Mouse (Mus musculus) hindbrain, embryonic 14.5 days (tissue): ENCODE data around the gene Mrnip. TPM values are rescaled to one million over a fixed set of nuclear protein-coding genes. Genes with fewer than 3 reads are reported as not detected.

Experiments
- ATAC-seq: fragments of 200-750 bp; cut with Nextera tagmentation; 2 replicates; pipeline ENCODE4 v1.8.0; 2017; ENCODE audit warnings: moderate number of reproducible peaks, mild to moderate bottlenecking, moderate TSS enrichment, moderate library complexity; ENCODE audit not compliant: low FRiP score
- DNase-seq: peaks from one replicate; pipeline ENCODE4 v3.0.0-alpha.2; 2015; ENCODE audit warnings: low spot score
- H3K27ac ChIP-seq: fragments of 300-500 bp; sonication (generic); 2 replicates; pipeline ENCODE4 v1.5.1; 2014; ENCODE audit warnings: mild to moderate bottlenecking, moderate library complexity
- H3K27me3 ChIP-seq: fragments of 300-500 bp; sonication (generic); 2 replicates; pipeline ENCODE4 v1.6.1; 2014; ENCODE audit warnings: mild to moderate bottlenecking, low read length, mixed read lengths; ENCODE audit not compliant: control insufficient read depth, insufficient read depth
- H3K36me3 ChIP-seq: fragments of 300-500 bp; sonication (generic); replicated peaks from 2 replicates; pipeline ENCODE4 v1.6.1; 2014; ENCODE audit not compliant: control insufficient read depth, insufficient read depth
- H3K4me1 ChIP-seq: fragments of 300-500 bp; sonication (generic); replicated peaks from 2 replicates; pipeline ENCODE4 v1.6.1; 2014; ENCODE audit warnings: antibody characterized with exemption, low read length, mixed read lengths; ENCODE audit not compliant: control insufficient read depth, insufficient read depth
- H3K4me2 ChIP-seq: fragments of 300-500 bp; sonication (generic); replicated peaks from 2 replicates; pipeline ENCODE4 v1.6.1; 2014; ENCODE audit warnings: mild to moderate bottlenecking, moderate library complexity
- H3K4me3 ChIP-seq: fragments of 300-500 bp; sonication (generic); replicated peaks from 2 replicates; pipeline ENCODE4 v1.5.1; 2014; ENCODE audit warnings: mild to moderate bottlenecking, low read length
- H3K9ac ChIP-seq: fragments of 300-500 bp; sonication (generic); 2 replicates; pipeline ENCODE4 v1.6.1; 2014
- H3K9me3 ChIP-seq: fragments of 300-500 bp; sonication (generic); 2 replicates; pipeline ENCODE4 v1.6.1; 2016; ENCODE audit warnings: low read length; ENCODE audit not compliant: control insufficient read depth
- WGBS: fragments of 180-500 bp; shearing (Covaris S2); extraction: QIAGEN DNeasy Blood & Tissue Kit; methylation state at CpG from one replicate; pipeline ENCODE4 v1.1.7; 2014; 5-methylcytosine and 5-hydroxymethylcytosine counted together
- polyA plus RNA-seq: library from polyadenylated mRNA; unstranded; fragments of >200 nt; fragmentation: Nextera tagmentation; extraction: Ambion mirVana; gene quantifications from 2 replicates; pipeline ENCODE4 v1.2.1, GENCODE M21; 2014

The Mrnip gene
- polyA plus RNA-seq, 1 experiment from 2014 or later: 37.7 TPM

- H3K27me3 ChIP-seq: no peaks in the 10 kb centered on the region
These were observed 28.7 kb upstream of the Mrnip start for GRCm38 (mm10) chr11:50145529-50145928.

GRCm38 (mm10) chr11:50146121-50146520, 28.1 kb upstream of the Mrnip start:
- 97% methylated on average over 13 of the region's 13 CpGs for WGBS
- no peak overlapping the region for H3K9ac ChIP-seq

More at GRCm38 (mm10) chr11:50145529-50145928, 28.7 kb upstream of the Mrnip start:
- no peak overlapping the region for H3K9ac ChIP-seq
- no peaks in the 10 kb centered on the region for H3K9me3 ChIP-seq
- no peak overlapping the region for H3K4me3 ChIP-seq
- H3K36me3 ChIP-seq: peaks cover 95% of the 10 kb centered on the region
- DNase-seq (no peak), ATAC-seq (no peak)
- no peak overlapping the region for H3K4me2 ChIP-seq
- H3K27ac ChIP-seq: no peak overlapping the region
- WGBS: 98% methylated on average over 3 of the region's 3 CpGs
- H3K4me1 ChIP-seq: no peaks in the 10 kb centered on the region

GRCm38 (mm10) chr11:50147267-50147957, 26.8 kb upstream of the Mrnip start:
- WGBS: 90% methylated on average over 9 of the region's 9 CpGs
- ATAC-seq (no peak), DNase-seq (no peak)
- H3K4me3 ChIP-seq: no peak overlapping the region
- H3K27me3 ChIP-seq: no peaks in the 10 kb centered on the region
- H3K4me2 ChIP-seq: no peak overlapping the region
- no peak overlapping the region for H3K27ac ChIP-seq
- H3K36me3 ChIP-seq: peaks cover 95% of the 10 kb centered on the region
- no peaks in the 10 kb centered on the region for H3K9me3 ChIP-seq
- H3K4me1 ChIP-seq: no peaks in the 10 kb centered on the region
- H3K9ac ChIP-seq: no peak overlapping the region

More at GRCm38 (mm10) chr11:50146121-50146520, 28.1 kb upstream of the Mrnip start:
- no peak for DNase-seq
- Histone ChIP-seq H3K27ac (no peak overlapping the region), H3K4me1 (no peaks in the 10 kb centered on the region), H3K27me3 (no peaks in the 10 kb centered on the region), H3K36me3 (peaks cover 95% of the 10 kb centered on the region), H3K9me3 (no peaks in the 10 kb centered on the region), H3K4me2 (no peak overlapping the region), H3K4me3 (no peak overlapping the region)
- no peak for ATAC-seq

- WGBS: 91% methylated on average over 11 of the region's 11 CpGs
- DNase-seq (no peak), ATAC-seq (no peak)
- H3K36me3 ChIP-seq: peaks cover 95% of the 10 kb centered on the region
- no peak overlapping the region for H3K4me2 ChIP-seq
- H3K9me3 ChIP-seq: no peaks in the 10 kb centered on the region
- no peaks in the 10 kb centered on the region for H3K4me1 ChIP-seq
- no peak overlapping the region for H3K9ac ChIP-seq
- no peak overlapping the region for H3K4me3 ChIP-seq
- H3K27me3 ChIP-seq: no peaks in the 10 kb centered on the region
- no peak overlapping the region for H3K27ac ChIP-seq
These were observed 26.2 kb upstream of the Mrnip start for GRCm38 (mm10) chr11:50147958-50148476.

- Histone ChIP-seq H3K9ac (no peak overlapping the region), H3K36me3 (peaks cover 96% of the 10 kb centered on the region), H3K27ac (no peak overlapping the region), H3K4me1 (no peaks in the 10 kb centered on the region), H3K4me2 (no peak overlapping the region), H3K27me3 (no peaks in the 10 kb centered on the region), H3K9me3 (no peaks in the 10 kb centered on the region), H3K4me3 (no peak overlapping the region)
- DNase-seq (no peak), ATAC-seq (no peak)
- 92% methylated on average over 7 of the region's 7 CpGs for WGBS
These were observed 25.0 kb upstream of the Mrnip start for GRCm38 (mm10) chr11:50149200-50149599.

GRCm38 (mm10) chr11:50149603-50150150, 24.6 kb upstream of the Mrnip start:
- Histone ChIP-seq H3K4me3 (no peak overlapping the region), H3K4me1 (no peaks in the 10 kb centered on the region), H3K4me2 (no peak overlapping the region), H3K27me3 (no peaks in the 10 kb centered on the region), H3K27ac (no peak overlapping the region), H3K9me3 (no peaks in the 10 kb centered on the region), H3K36me3 (peaks cover 99% of the 10 kb centered on the region), H3K9ac (no peak overlapping the region)
- DNase-seq: no peak
- no peak for ATAC-seq
- WGBS: 91% methylated on average over 9 of the region's 9 CpGs

- H3K27me3 ChIP-seq: no peaks in the 10 kb centered on the region
- no peaks in the 10 kb centered on the region for H3K4me1 ChIP-seq
- no peaks in the 10 kb centered on the region for H3K9me3 ChIP-seq
- WGBS: 83% methylated on average over 3 of the region's 3 CpGs
- no peak for DNase-seq
- H3K9ac ChIP-seq: no peak overlapping the region
- no peak overlapping the region for H3K4me3 ChIP-seq
- peaks cover 99% of the 10 kb centered on the region for H3K36me3 ChIP-seq
- H3K27ac ChIP-seq: no peak overlapping the region
- ATAC-seq: no peak
- H3K4me2 ChIP-seq: no peak overlapping the region
These were observed 22.9 kb upstream of the Mrnip start for GRCm38 (mm10) chr11:50151374-50151773.

- no peak for DNase-seq
- Histone ChIP-seq H3K36me3 (peaks cover 100% of the 10 kb centered on the region), H3K27ac (no peak overlapping the region), H3K4me3 (no peak overlapping the region), H3K27me3 (no peaks in the 10 kb centered on the region), H3K4me1 (no peaks in the 10 kb centered on the region), H3K4me2 (no peak overlapping the region), H3K9me3 (no peaks in the 10 kb centered on the region), H3K9ac (no peak overlapping the region)
- WGBS: 66% methylated on average over 9 of the region's 9 CpGs
- ATAC-seq: no peak
These were observed 20.1 kb upstream of the Mrnip start for GRCm38 (mm10) chr11:50154166-50154565.

GRCm38 (mm10) chr11:50154777-50155520, 19.3 kb upstream of the Mrnip start:
- no peak for ATAC-seq
- Histone ChIP-seq H3K27ac (no peak overlapping the region), H3K36me3 (peaks cover 100% of the 10 kb centered on the region), H3K27me3 (no peaks in the 10 kb centered on the region), H3K4me2 (no peak overlapping the region), H3K9me3 (no peaks in the 10 kb centered on the region), H3K4me3 (no peak overlapping the region), H3K4me1 (no peaks in the 10 kb centered on the region), H3K9ac (no peak overlapping the region)
- WGBS: 88% methylated on average over 12 of the region's 12 CpGs
- no peak for DNase-seq
